Mouse (Mus musculus) forebrain, postnatal 0 days (tissue): ENCODE data around the gene Sprr2f. TPM values are rescaled to one million over a fixed set of nuclear protein-coding genes. Genes with fewer than 3 reads are reported as not detected.

ENCODE experiments used
- ATAC-seq: fragments of 200-750 bp; cut with Nextera tagmentation; 2 replicates; pipeline ENCODE4 v1.8.0; 2017; ENCODE audit warnings: mild to moderate bottlenecking, moderate library complexity
- DNase-seq: peaks from one replicate; pipeline ENCODE4 v3.0.0-alpha.2; 2015
- H3K27ac ChIP-seq: fragments of 300-500 bp; sonication (generic); 2 replicates; pipeline ENCODE4 v1.5.1; 2014; ENCODE audit warnings: low read depth, mild to moderate bottlenecking, antibody characterized with exemption, low read length, moderate library complexity, mixed read lengths
- H3K27me3 ChIP-seq: fragments of 300-500 bp; sonication (generic); 2 replicates; pipeline ENCODE4 v1.6.1; 2014; ENCODE audit warnings: mild to moderate bottlenecking, low read length, mixed read lengths; ENCODE audit not compliant: insufficient read depth
- H3K36me3 ChIP-seq: fragments of 300-500 bp; sonication (generic); 2 replicates; pipeline ENCODE4 v1.6.1; 2014; ENCODE audit warnings: mild to moderate bottlenecking, moderate library complexity; ENCODE audit not compliant: insufficient read depth
- H3K4me1 ChIP-seq: fragments of 300-500 bp; sonication (generic); 2 replicates; pipeline ENCODE4 v1.6.1; 2014; ENCODE audit warnings: antibody characterized with exemption; ENCODE audit not compliant: insufficient read depth
- H3K4me2 ChIP-seq: fragments of 300-500 bp; sonication (generic); 2 replicates; pipeline ENCODE4 v1.6.1; 2014; ENCODE audit warnings: low read depth, mild to moderate bottlenecking, moderate library complexity
- H3K4me3 ChIP-seq: fragments of 300-500 bp; sonication (generic); 2 replicates; pipeline ENCODE4 v1.5.1; 2014; ENCODE audit warnings: low read depth, low read length, mixed read lengths
- H3K9ac ChIP-seq: fragments of 300-500 bp; sonication (generic); 2 replicates; pipeline ENCODE4 v1.6.1; 2014; ENCODE audit warnings: mild to moderate bottlenecking
- H3K9me3 ChIP-seq: fragments of 300-500 bp; sonication (generic); 2 replicates; pipeline ENCODE4 v1.6.1; 2016; ENCODE audit warnings: low read length
- CTCF ChIP-seq: sonication (generic); IDR thresholded peaks from 2 replicates; pipeline ENCODE4 v1.5.1; 2016; ENCODE audit warnings: antibody characterized with exemption, control low read depth, low read depth
- WGBS: fragments of 180-500 bp; shearing (Covaris S2); extraction: QIAGEN DNeasy Blood & Tissue Kit; methylation state at CpG from one replicate; pipeline ENCODE4 v1.1.7; 2014; 5-methylcytosine and 5-hydroxymethylcytosine counted together
- polyA plus RNA-seq: library from polyadenylated mRNA; unstranded; fragments of >200 nt; fragmentation: Nextera tagmentation; extraction: Ambion mirVana; gene quantifications from 2 replicates; pipeline ENCODE4 v1.2.1, GENCODE M21; 2015
- total RNA-seq: library from RNA; depleted of rRNA; stranded (reverse); fragments of >200 nt; gene quantifications from 2 replicates; pipeline ENCODE4 v1.2.3, GENCODE M21; 2014; rRNA removed

Sprr2f gene
- total and polyA plus RNA-seq, 2 experiments from 2014 or later, result not detected

- TF ChIP-seq CTCF, result no peak
- H3K4me2 ChIP-seq, result no peak overlapping the region
- ATAC-seq (no peak), DNase-seq (no peak)
- H3K9ac ChIP-seq, result no peak overlapping the region
- H3K27ac ChIP-seq, result no peak overlapping the region
- no peaks in the 10 kb centered on the region for H3K9me3 ChIP-seq
- H3K4me1 ChIP-seq, result no peaks in the 10 kb centered on the region
- H3K36me3 ChIP-seq, result no peaks in the 10 kb centered on the region
- 78% methylated on average over 2 of the region's 2 CpGs for WGBS
- no peaks in the 10 kb centered on the region for H3K27me3 ChIP-seq
- no peak overlapping the region for H3K4me3 ChIP-seq
Observed at GRCm38 (mm10) chr3:92373613-92374012, 8.6 kb downstream of the Sprr2f start.

GRCm38 (mm10) chr3:92385385-92385784 lies 20.4 kb downstream of the Sprr2f start, which contains the start of gene Sprr2h:
Sprr2h (plus strand) TSS chr3:92385685.
- Histone ChIP-seq H3K4me1 (no peaks in the 10 kb centered on the region), H3K4me2 (no peak within 1 kb of the TSS), H3K36me3 (no peaks in the 10 kb centered on the region), H3K9me3 (no peaks in the 10 kb centered on the region), H3K27ac (no peak within 1 kb of the TSS), H3K4me3 (no peak within 1 kb of the TSS), H3K27me3 (no peaks in the 10 kb centered on the region), H3K9ac (no peak within 1 kb of the TSS)
- DNase-seq (no peak), ATAC-seq (no peak)
- TF ChIP-seq CTCF, result no peak
- 78% methylated on average over 1 of the region's 1 CpGs for WGBS

- H3K9me3 ChIP-seq, result no peaks in the 10 kb centered on the region
- no peaks in the 10 kb centered on the region for H3K36me3 ChIP-seq
- TF ChIP-seq CTCF, result peak; percentile 59
- peak; percentile 4 for DNase-seq
- WGBS, result 48% methylated on average over 1 of the region's 1 CpGs
- H3K4me3 ChIP-seq, result no peak overlapping the region
- H3K4me2 ChIP-seq, result no peak overlapping the region
- no peaks in the 10 kb centered on the region for H3K4me1 ChIP-seq
- H3K9ac ChIP-seq, result no peak overlapping the region
- ATAC-seq, result no peak
- H3K27ac ChIP-seq, result no peak overlapping the region
- H3K27me3 ChIP-seq, result no peaks in the 10 kb centered on the region
Observed at GRCm38 (mm10) chr3:92394301-92394700, 29.3 kb downstream of the Sprr2f start.

- Histone ChIP-seq H3K4me1 (no peaks in the 10 kb centered on the region), H3K4me3 (no peak within 1 kb of the TSS), H3K27me3 (no peaks in the 10 kb centered on the region), H3K36me3 (no peaks in the 10 kb centered on the region), H3K9ac (no peak within 1 kb of the TSS), H3K27ac (no peak within 1 kb of the TSS), H3K9me3 (no peaks in the 10 kb centered on the region), H3K4me2 (no peak within 1 kb of the TSS)
- ATAC-seq, result no peak
- 94% methylated on average over 2 of the region's 2 CpGs for WGBS
- no peak for TF ChIP-seq CTCF
- no peak for DNase-seq
Observed at GRCm38 (mm10) chr3:92407691-92408090, 42.7 kb downstream of the Sprr2f start, which contains the start of gene Sprr2i. Sprr2i (plus strand) TSS chr3:92407991.

Other genes starting within 250 kb of the Sprr2f start
- 0.33 TPM in 1 of 2 replicates, not detected in the other for gene Prr9, start 241.2 kb upstream of the Sprr2f start, total RNA-seq
- not detected in 2 replicates for gene Prr9, start 241.2 kb upstream of the Sprr2f start, polyA plus RNA-seq
- gene Lelp1, start 222.4 kb upstream of the Sprr2f start, total RNA-seq, result not detected in 2 replicates
- gene Lelp1, start 222.4 kb upstream of the Sprr2f start, polyA plus RNA-seq, result not detected in 2 replicates
- gene Sprr2a1, start 149.4 kb upstream of the Sprr2f start, total RNA-seq, result not detected in 2 replicates
- gene Sprr2a1, start 149.4 kb upstream of the Sprr2f start, polyA plus RNA-seq, result not detected in 2 replicates
- gene Sprr2a2, start 149.3 kb upstream of the Sprr2f start, total RNA-seq, result not detected in 2 replicates
- gene Sprr2a2, start 149.3 kb upstream of the Sprr2f start, polyA plus RNA-seq, result not detected in 2 replicates
- not detected in 2 replicates for gene Sprr2a3, start 79.8 kb upstream of the Sprr2f start, total RNA-seq
- gene Sprr2a3, start 79.8 kb upstream of the Sprr2f start, polyA plus RNA-seq, result not detected in 2 replicates
- not detected in 2 replicates for gene Sprr2b, start 48.6 kb upstream of the Sprr2f start, total RNA-seq
- not detected in 2 replicates for gene Sprr2b, start 48.6 kb upstream of the Sprr2f start, polyA plus RNA-seq
- not detected in 2 replicates for gene Sprr2d, start 26.0 kb upstream of the Sprr2f start, total RNA-seq
- gene Sprr2d, start 26.0 kb upstream of the Sprr2f start, polyA plus RNA-seq, result not detected in 2 replicates
- gene Sprr2e, start 13.0 kb upstream of the Sprr2f start, total RNA-seq, result not detected in 2 replicates
- not detected in 2 replicates for gene Sprr2e, start 13.0 kb upstream of the Sprr2f start, polyA plus RNA-seq
- not detected in 2 replicates for gene Sprr2h, start 20.5 kb downstream of the Sprr2f start, total RNA-seq
- not detected in 2 replicates for gene Sprr2h, start 20.5 kb downstream of the Sprr2f start, polyA plus RNA-seq
- gene Sprr2i, start 42.8 kb downstream of the Sprr2f start, total RNA-seq, result not detected in 2 replicates
- gene Sprr2i, start 42.8 kb downstream of the Sprr2f start, polyA plus RNA-seq, result not detected in 2 replicates
- not detected in 2 replicates for gene Sprr2j-ps, start 52.9 kb downstream of the Sprr2f start, total RNA-seq
- gene Sprr2j-ps, start 52.9 kb downstream of the Sprr2f start, polyA plus RNA-seq, result not detected in 2 replicates
- gene Gm9774, start 64.2 kb downstream of the Sprr2f start, total RNA-seq, result 2.5 and 6.5 TPM in 2 replicates
- gene Gm9774, start 64.2 kb downstream of the Sprr2f start, polyA plus RNA-seq, result 9.2 and 12.0 TPM in 2 replicates
- gene Sprr2k, start 67.4 kb downstream of the Sprr2f start, total RNA-seq, result not detected in 2 replicates
- not detected in 2 replicates for gene Sprr2k, start 67.4 kb downstream of the Sprr2f start, polyA plus RNA-seq
- not detected in 2 replicates for gene Sprr1b, start 73.6 kb downstream of the Sprr2f start, total RNA-seq
- not detected in 2 replicates for gene Sprr1b, start 73.6 kb downstream of the Sprr2f start, polyA plus RNA-seq
- gene Sprr3, start 93.5 kb downstream of the Sprr2f start, total RNA-seq, result not detected in 2 replicates
- not detected in 2 replicates for gene Sprr3, start 93.5 kb downstream of the Sprr2f start, polyA plus RNA-seq
- gene Sprr1a, start 120.7 kb downstream of the Sprr2f start, total RNA-seq, result not detected in 2 replicates
- gene Sprr1a, start 120.7 kb downstream of the Sprr2f start, polyA plus RNA-seq, result not detected in 2 replicates
- not detected in 2 replicates for gene Sprr4, start 135.3 kb downstream of the Sprr2f start, total RNA-seq
- gene Sprr4, start 135.3 kb downstream of the Sprr2f start, polyA plus RNA-seq, result not detected in 2 replicates
- gene 2310046K23Rik, start 169.3 kb downstream of the Sprr2f start, total RNA-seq, result not detected in 2 replicates
- not detected in 2 replicates for gene 2310046K23Rik, start 169.3 kb downstream of the Sprr2f start, polyA plus RNA-seq
- not detected in 2 replicates for gene Ivl, start 208.5 kb downstream of the Sprr2f start, total RNA-seq
- not detected in 2 replicates for gene Ivl, start 208.5 kb downstream of the Sprr2f start, polyA plus RNA-seq
- not detected in 2 replicates for gene Smcp, start 223.8 kb downstream of the Sprr2f start, total RNA-seq
- not detected in 2 replicates for gene Smcp, start 223.8 kb downstream of the Sprr2f start, polyA plus RNA-seq
- gene 2210017I01Rik, start 242.3 kb downstream of the Sprr2f start, total RNA-seq, result not detected in 2 replicates
- gene 2210017I01Rik, start 242.3 kb downstream of the Sprr2f start, polyA plus RNA-seq, result not detected in 2 replicates